Mouse (Mus musculus): ENCODE results near the gene Tmem239. TPM values are rescaled to one million over a fixed set of nuclear protein-coding genes. Genes with fewer than 3 reads are reported as not detected.

Tmem239 gene
- polyA plus RNA-seq, 1 experiment from 2014 or later = not detected

DNA sequence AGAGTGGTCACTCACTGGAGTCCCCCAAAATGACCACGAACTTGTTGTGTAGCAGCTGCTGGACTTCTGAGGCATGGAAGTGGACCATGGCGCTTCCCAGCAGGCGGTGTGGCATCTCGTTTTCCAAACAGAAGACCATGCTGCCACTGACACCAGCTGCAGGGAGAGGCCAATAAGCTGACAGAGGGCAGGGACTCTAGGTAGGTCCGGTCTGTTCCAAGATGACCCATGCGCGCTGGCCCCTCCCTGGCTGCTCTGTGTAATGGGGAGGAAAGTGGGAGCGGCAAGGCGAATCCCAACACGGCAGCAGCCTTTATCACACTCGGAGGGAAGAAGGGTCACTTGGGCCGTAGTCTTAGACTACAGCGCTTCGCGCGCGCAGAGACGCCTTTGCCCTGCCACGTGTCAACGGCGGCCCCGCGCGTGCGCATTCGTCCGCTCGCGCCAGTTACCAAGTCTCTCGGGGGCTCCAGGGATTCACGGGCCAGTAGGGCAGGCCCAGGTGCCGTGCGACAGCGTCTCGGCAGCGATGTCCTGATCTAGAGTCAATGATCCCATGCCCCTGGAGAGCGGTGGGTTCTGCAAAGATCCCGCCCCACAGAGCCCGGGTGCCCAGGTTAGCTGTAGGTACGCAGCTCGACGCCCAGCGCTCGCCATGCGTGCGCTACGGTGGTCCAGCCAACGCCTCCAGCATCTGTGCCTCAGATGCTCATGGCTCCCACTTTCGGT, 17.3 kb downstream of the Tmem239 start:
- no peaks in the 10 kb centered on the region for H3K27me3 ChIP-seq (replicated peaks; ENCODE audit: insufficient read depth, low read length)
- H3K4me1 ChIP-seq (ENCODE audit: insufficient read depth, low read depth, low read length) = peaks cover 16% of the 10 kb centered on the region
- no peak for TF ChIP-seq EP300 (IDR thresholded peaks at IDR 0.05)
- TF ChIP-seq CTCF (IDR thresholded peaks at IDR 0.05) = no peak
- H3K27ac ChIP-seq (ENCODE audit: low read length) = peak overlapping the region; percentile 82
- H3K9ac ChIP-seq (replicated peaks; ENCODE audit: low read depth) = peak overlapping the region; percentile 67
- 13% methylated on average over 49 of the region's 49 CpGs for WGBS
- DNase-seq (ENCODE audit: low spot score) = peak; percentile 76
- H3K4me2 ChIP-seq (replicated peaks; ENCODE audit: low read depth, low read length) = peak overlapping the region; percentile 90
- H3K9me3 ChIP-seq (ENCODE audit: low read length) = no peaks in the 10 kb centered on the region
- H3K36me3 ChIP-seq (ENCODE audit: insufficient read depth, low read length) = no peaks in the 10 kb centered on the region
- peak overlapping the region; percentile 64 for H3K4me3 ChIP-seq (ENCODE audit: low read depth, low read length)
- peak; percentile 68 for ATAC-seq

- H3K27ac ChIP-seq (ENCODE audit: low read length) = peak within 1 kb of the TSS; percentile 82
- H3K27me3 ChIP-seq (replicated peaks; ENCODE audit: insufficient read depth, low read length) = no peaks in the 10 kb centered on the region
- H3K9ac ChIP-seq (replicated peaks; ENCODE audit: low read depth) = peak within 1 kb of the TSS; percentile 67
- DNase-seq (ENCODE audit: low spot score) = peak; percentile 96
- TF ChIP-seq EP300 (IDR thresholded peaks at IDR 0.05) (0 out of 2 replicates have a peak, but pooled peaks have one; percentile 8), CTCF (IDR thresholded peaks at IDR 0.05) (peak; percentile 73)
- peak within 1 kb of the TSS; percentile 90 for H3K4me2 ChIP-seq (replicated peaks; ENCODE audit: low read depth, low read length)
- under 1% methylated on average over 58 of the region's 58 CpGs for WGBS
- no peaks in the 10 kb centered on the region for H3K9me3 ChIP-seq (ENCODE audit: low read length)
- no peaks in the 10 kb centered on the region for H3K36me3 ChIP-seq (ENCODE audit: insufficient read depth, low read length)
- H3K4me1 ChIP-seq (ENCODE audit: insufficient read depth, low read depth, low read length) = peaks cover 16% of the 10 kb centered on the region
- peak; percentile 98 for ATAC-seq
- peak within 1 kb of the TSS; percentile 64 for H3K4me3 ChIP-seq (ENCODE audit: low read depth, low read length)
Measured at GRCm38 (mm10) chr2:130424126-130424853, 18.0 kb downstream of the Tmem239 start, which contains the start of the genes Vps16 and Pced1a. Vps16 (plus strand) TSS chr2:130424339. Pced1a (minus strand) TSS chr2:130424701.

- WGBS = 23% methylated on average over 5 of the region's 5 CpGs
- Histone ChIP-seq H3K36me3 (ENCODE audit: insufficient read depth, low read length) (no peaks in the 10 kb centered on the region), H3K4me1 (ENCODE audit: insufficient read depth, low read depth, low read length) (peaks cover 16% of the 10 kb centered on the region), H3K4me3 (ENCODE audit: low read depth, low read length) (peak overlapping the region; percentile 64), H3K27me3 (replicated peaks; ENCODE audit: insufficient read depth, low read length) (no peaks in the 10 kb centered on the region), H3K4me2 (replicated peaks; ENCODE audit: low read depth, low read length) (peak overlapping the region; percentile 90), H3K9me3 (ENCODE audit: low read length) (no peaks in the 10 kb centered on the region), H3K27ac (ENCODE audit: low read length) (no peak overlapping the region), H3K9ac (replicated peaks; ENCODE audit: low read depth) (peak overlapping the region; percentile 67; the same call in 1 of the 2 replicates)
- no peak for TF ChIP-seq EP300 (IDR thresholded peaks at IDR 0.05)
- TF ChIP-seq CTCF (IDR thresholded peaks at IDR 0.05) = peak; percentile 42
- DNase-seq (ENCODE audit: low spot score) (peak; percentile 19), ATAC-seq (no peak)
Measured at GRCm38 (mm10) chr2:130425112-130425511, 18.8 kb downstream of the Tmem239 start.

- WGBS = 45% methylated on average over 2 of the region's 2 CpGs
- Histone ChIP-seq H3K4me1 (ENCODE audit: insufficient read depth, low read depth, low read length) (peaks cover 5% of the 10 kb centered on the region; the same call in 1 of the 2 replicates), H3K9me3 (ENCODE audit: low read length) (no peaks in the 10 kb centered on the region), H3K27me3 (replicated peaks; ENCODE audit: insufficient read depth, low read length) (no peaks in the 10 kb centered on the region), H3K4me2 (replicated peaks; ENCODE audit: low read depth, low read length) (no peak overlapping the region), H3K9ac (replicated peaks; ENCODE audit: low read depth) (no peak overlapping the region), H3K36me3 (ENCODE audit: insufficient read depth, low read length) (no peaks in the 10 kb centered on the region; the same call in 1 of the 2 replicates), H3K4me3 (ENCODE audit: low read depth, low read length) (no peak overlapping the region), H3K27ac (ENCODE audit: low read length) (no peak overlapping the region)
- DNase-seq (ENCODE audit: low spot score) (no peak), ATAC-seq (no peak)
- TF ChIP-seq EP300 (IDR thresholded peaks at IDR 0.05) (no peak), CTCF (IDR thresholded peaks at IDR 0.05) (no peak)
Measured at GRCm38 (mm10) chr2:130429851-130430250, 23.6 kb downstream of the Tmem239 start.

- ATAC-seq (peak; percentile 65; the same call in 1 of the 2 replicates), DNase-seq (ENCODE audit: low spot score) (peak; percentile 49)
- no peaks in the 10 kb centered on the region for H3K9me3 ChIP-seq (ENCODE audit: low read length)
- no peak for TF ChIP-seq CTCF (IDR thresholded peaks at IDR 0.05)
- TF ChIP-seq EP300 (IDR thresholded peaks at IDR 0.05) = 0 out of 2 replicates have a peak, but pooled peaks have one; percentile 7
- no peak overlapping the region for H3K27ac ChIP-seq (ENCODE audit: low read length)
- no peaks in the 10 kb centered on the region for H3K27me3 ChIP-seq (replicated peaks; ENCODE audit: insufficient read depth, low read length)
- H3K36me3 ChIP-seq (ENCODE audit: insufficient read depth, low read length) = no peaks in the 10 kb centered on the region; the same call in 1 of the 2 replicates
- H3K4me2 ChIP-seq (replicated peaks; ENCODE audit: low read depth, low read length) = no peak overlapping the region
- no peaks in the 10 kb centered on the region for H3K4me1 ChIP-seq (ENCODE audit: insufficient read depth, low read depth, low read length)
- 52% methylated on average over 3 of the region's 3 CpGs for WGBS
- no peak overlapping the region for H3K4me3 ChIP-seq (ENCODE audit: low read depth, low read length)
- no peak overlapping the region for H3K9ac ChIP-seq (replicated peaks; ENCODE audit: low read depth)
Measured at GRCm38 (mm10) chr2:130430484-130430883, 24.2 kb downstream of the Tmem239 start.

DNA sequence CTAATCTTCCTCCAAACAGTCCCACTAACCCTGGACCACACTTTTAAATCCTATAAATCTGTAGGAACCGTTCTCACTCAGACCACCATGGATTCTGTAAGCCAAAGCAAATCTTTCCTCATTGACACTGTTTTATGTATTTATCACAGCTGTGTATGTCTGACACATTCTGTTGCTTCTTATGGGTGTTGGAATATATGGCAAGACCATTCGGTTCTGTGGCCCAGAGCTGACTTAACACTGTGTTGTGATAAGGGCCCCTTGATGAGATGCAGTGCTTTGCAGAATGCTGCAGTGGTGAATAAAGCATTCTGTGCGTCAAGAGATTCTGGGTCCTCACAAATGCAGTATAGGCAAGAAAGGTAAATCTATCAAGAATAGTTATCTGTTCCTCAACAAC, 25.9 kb downstream of the Tmem239 start:
- no peak overlapping the region for H3K4me3 ChIP-seq (ENCODE audit: low read depth, low read length)
- no peak for ATAC-seq
- H3K4me1 ChIP-seq (ENCODE audit: insufficient read depth, low read depth, low read length) = no peaks in the 10 kb centered on the region
- no peak overlapping the region for H3K27ac ChIP-seq (ENCODE audit: low read length)
- no peaks in the 10 kb centered on the region; the same call in 1 of the 2 replicates for H3K36me3 ChIP-seq (ENCODE audit: insufficient read depth, low read length)
- no peaks in the 10 kb centered on the region for H3K9me3 ChIP-seq (ENCODE audit: low read length)
- DNase-seq (ENCODE audit: low spot score) = no peak
- H3K4me2 ChIP-seq (replicated peaks; ENCODE audit: low read depth, low read length) = no peak overlapping the region
- 90% methylated on average over 3 of the region's 3 CpGs for WGBS
- H3K27me3 ChIP-seq (replicated peaks; ENCODE audit: insufficient read depth, low read length) = no peaks in the 10 kb centered on the region
- H3K9ac ChIP-seq (replicated peaks; ENCODE audit: low read depth) = no peak overlapping the region
- TF ChIP-seq EP300 (IDR thresholded peaks at IDR 0.05) (no peak), CTCF (IDR thresholded peaks at IDR 0.05) (no peak)
